Mouse (Mus musculus) spleen, adult 2 months (tissue): Measurements from ENCODE around the gene Cep112.

Experiments
- CTCF ChIP-seq: fragments of 200-500 bp; IDR thresholded peaks from 2 replicates; pipeline ENCODE4 v1.5.1; 2011; ENCODE audit warnings: mild to moderate bottlenecking, inconsistent platforms; ENCODE audit not compliant: insufficient read depth, insufficient read length, insufficient replicate concordance; ENCODE audit errors: extremely low read depth
- POLR2A ChIP-seq: fragments of 200-500 bp; IDR thresholded peaks from 2 replicates; pipeline ENCODE4 v1.6.1; 2011; ENCODE audit warnings: low read depth, low read length, inconsistent platforms

GRCm38 (mm10) chr11:108901670-108902069 is 476.7 kb downstream of the Cep112 start:
- TF ChIP-seq CTCF (no peak), POLR2A (no peak)
